Mouse (Mus musculus): Measurements from ENCODE around the gene Grap. TPM values are rescaled to one million over a fixed set of nuclear protein-coding genes. Genes with fewer than 3 reads are reported as not detected.

Grap gene
- polyA plus RNA-seq, 1 experiment from 2014 or later: 6.0 TPM

- 87% methylated on average over 5 of the region's 5 CpGs for WGBS
- no peaks in the 10 kb centered on the region for H3K36me3 ChIP-seq (replicated peaks)
- no peak for DNase-seq (ENCODE audit: low spot score)
- no peak overlapping the region for H3K27ac ChIP-seq (replicated peaks)
- no peaks in the 10 kb centered on the region for H3K27me3 ChIP-seq (replicated peaks; ENCODE audit: low read depth, poor library complexity, severe bottlenecking)
- no peaks in the 10 kb centered on the region for H3K4me1 ChIP-seq
- H3K9me3 ChIP-seq: no peaks in the 10 kb centered on the region
- H3K4me3 ChIP-seq: no peak overlapping the region
Observed at GRCm38 (mm10) chr11:61643184-61643961, 9.7 kb upstream of the Grap start.

GRCm38 (mm10) chr11:61644576-61645326 lies 8.3 kb upstream of the Grap start:
- Histone ChIP-seq H3K36me3 (replicated peaks) (no peaks in the 10 kb centered on the region), H3K9me3 (no peaks in the 10 kb centered on the region), H3K27ac (replicated peaks) (no peak overlapping the region), H3K4me3 (no peak overlapping the region), H3K27me3 (replicated peaks; ENCODE audit: low read depth, poor library complexity, severe bottlenecking) (no peaks in the 10 kb centered on the region), H3K4me1 (no peaks in the 10 kb centered on the region)
- no peak for DNase-seq (ENCODE audit: low spot score)
- 84% methylated on average over 11 of the region's 11 CpGs for WGBS

GRCm38 (mm10) chr11:61645357-61645857 lies 7.7 kb upstream of the Grap start:
- Histone ChIP-seq H3K4me3 (no peak overlapping the region), H3K27me3 (replicated peaks; ENCODE audit: low read depth, poor library complexity, severe bottlenecking) (no peaks in the 10 kb centered on the region), H3K9me3 (no peaks in the 10 kb centered on the region), H3K27ac (replicated peaks) (no peak overlapping the region), H3K4me1 (no peaks in the 10 kb centered on the region), H3K36me3 (replicated peaks) (no peaks in the 10 kb centered on the region)
- no peak for DNase-seq (ENCODE audit: low spot score)
- 81% methylated on average over 5 of the region's 5 CpGs for WGBS

- no peaks in the 10 kb centered on the region for H3K36me3 ChIP-seq (replicated peaks)
- no peaks in the 10 kb centered on the region for H3K27me3 ChIP-seq (replicated peaks; ENCODE audit: low read depth, poor library complexity, severe bottlenecking)
- no peak for DNase-seq (ENCODE audit: low spot score)
- no peaks in the 10 kb centered on the region for H3K9me3 ChIP-seq
- no peak overlapping the region for H3K27ac ChIP-seq (replicated peaks)
- no peaks in the 10 kb centered on the region for H3K4me1 ChIP-seq
- H3K4me3 ChIP-seq: no peak overlapping the region
- 66% methylated on average over 2 of the region's 2 CpGs for WGBS
Observed at GRCm38 (mm10) chr11:61646499-61647039, 6.5 kb upstream of the Grap start.

GRCm38 (mm10) chr11:61647110-61647910 lies 5.8 kb upstream of the Grap start:
- H3K4me3 ChIP-seq: no peak overlapping the region
- H3K9me3 ChIP-seq: no peaks in the 10 kb centered on the region
- H3K4me1 ChIP-seq: no peaks in the 10 kb centered on the region
- no peaks in the 10 kb centered on the region for H3K36me3 ChIP-seq (replicated peaks)
- no peak overlapping the region for H3K27ac ChIP-seq (replicated peaks)
- 70% methylated on average over 10 of the region's 10 CpGs for WGBS
- H3K27me3 ChIP-seq (replicated peaks; ENCODE audit: low read depth, poor library complexity, severe bottlenecking): no peaks in the 10 kb centered on the region
- no peak for DNase-seq (ENCODE audit: low spot score)

GRCm38 (mm10) chr11:61647956-61648748 lies 4.9 kb upstream of the Grap start:
- no peaks in the 10 kb centered on the region for H3K27me3 ChIP-seq (replicated peaks; ENCODE audit: low read depth, poor library complexity, severe bottlenecking)
- no peak for DNase-seq (ENCODE audit: low spot score)
- WGBS: 85% methylated on average over 6 of the region's 6 CpGs
- no peaks in the 10 kb centered on the region for H3K9me3 ChIP-seq
- H3K27ac ChIP-seq (replicated peaks): no peak overlapping the region
- H3K4me1 ChIP-seq: peaks cover 4% of the 10 kb centered on the region; the same call in 1 of the 2 replicates
- H3K36me3 ChIP-seq (replicated peaks): no peaks in the 10 kb centered on the region
- H3K4me3 ChIP-seq: no peak overlapping the region

GRCm38 (mm10) chr11:61648749-61649115 lies 4.3 kb upstream of the Grap start:
- H3K27me3 ChIP-seq (replicated peaks; ENCODE audit: low read depth, poor library complexity, severe bottlenecking): no peaks in the 10 kb centered on the region
- DNase-seq (ENCODE audit: low spot score): no peak
- H3K27ac ChIP-seq (replicated peaks): no peak overlapping the region
- H3K4me1 ChIP-seq: peaks cover 6% of the 10 kb centered on the region; the same call in 1 of the 2 replicates
- H3K36me3 ChIP-seq (replicated peaks): no peaks in the 10 kb centered on the region
- H3K9me3 ChIP-seq: no peaks in the 10 kb centered on the region
- H3K4me3 ChIP-seq: no peak overlapping the region
- 85% methylated on average over 7 of the region's 7 CpGs for WGBS

GRCm38 (mm10) chr11:61649163-61649580 lies 3.9 kb upstream of the Grap start:
- no peak for DNase-seq (ENCODE audit: low spot score)
- Histone ChIP-seq H3K4me3 (no peak overlapping the region), H3K36me3 (replicated peaks) (no peaks in the 10 kb centered on the region), H3K27ac (replicated peaks) (no peak overlapping the region), H3K9me3 (no peaks in the 10 kb centered on the region), H3K4me1 (peaks cover 6% of the 10 kb centered on the region; the same call in 1 of the 2 replicates), H3K27me3 (replicated peaks; ENCODE audit: low read depth, poor library complexity, severe bottlenecking) (no peaks in the 10 kb centered on the region)
- WGBS: 93% methylated on average over 5 of the region's 5 CpGs

GRCm38 (mm10) chr11:61649626-61650025 lies 3.4 kb upstream of the Grap start:
- Histone ChIP-seq H3K27ac (replicated peaks) (no peak overlapping the region), H3K27me3 (replicated peaks; ENCODE audit: low read depth, poor library complexity, severe bottlenecking) (no peaks in the 10 kb centered on the region), H3K4me1 (peaks cover 6% of the 10 kb centered on the region; the same call in 1 of the 2 replicates), H3K4me3 (no peak overlapping the region), H3K36me3 (replicated peaks) (no peaks in the 10 kb centered on the region), H3K9me3 (no peaks in the 10 kb centered on the region)
- WGBS: 90% methylated on average over 4 of the region's 4 CpGs
- DNase-seq (ENCODE audit: low spot score): no peak

GRCm38 (mm10) chr11:61650470-61651265 lies 2.4 kb upstream of the Grap start:
- H3K36me3 ChIP-seq (replicated peaks): no peaks in the 10 kb centered on the region
- H3K4me1 ChIP-seq: peaks cover 9% of the 10 kb centered on the region; the same call in 1 of the 2 replicates
- no peaks in the 10 kb centered on the region for H3K9me3 ChIP-seq
- DNase-seq (ENCODE audit: low spot score): no peak
- H3K27ac ChIP-seq (replicated peaks): no peak overlapping the region
- no peaks in the 10 kb centered on the region for H3K27me3 ChIP-seq (replicated peaks; ENCODE audit: low read depth, poor library complexity, severe bottlenecking)
- H3K4me3 ChIP-seq: no peak overlapping the region
- 87% methylated on average over 9 of the region's 9 CpGs for WGBS

GRCm38 (mm10) chr11:61652216-61652615 lies 849 bp upstream of the Grap start:
- 89% methylated on average over 5 of the region's 5 CpGs for WGBS

More at GRCm38 (mm10) chr11:61652216-61652615, 849 bp upstream of the Grap start:
- Histone ChIP-seq H3K27me3 (replicated peaks; ENCODE audit: low read depth, poor library complexity, severe bottlenecking) (no peaks in the 10 kb centered on the region), H3K27ac (replicated peaks) (no peak overlapping the region), H3K4me3 (no peak overlapping the region), H3K4me1 (peaks cover 9% of the 10 kb centered on the region; the same call in 1 of the 2 replicates), H3K36me3 (replicated peaks) (no peaks in the 10 kb centered on the region), H3K9me3 (no peaks in the 10 kb centered on the region)
- no peak for DNase-seq (ENCODE audit: low spot score)

Measured in embryonic facial prominence, embryonic 10.5 days (tissue).